Mouse (Mus musculus) lung, embryonic 15.5 days (tissue): ENCODE data around the gene Scube1. TPM values are rescaled to one million over a fixed set of nuclear protein-coding genes. Genes with fewer than 3 reads are reported as not detected.

ENCODE experiments used
- ATAC-seq: fragments of 200-750 bp; cut with Nextera tagmentation; 2 replicates; pipeline ENCODE4 v1.8.0; 2017; ENCODE audit warnings: moderate number of reproducible peaks, borderline replicate concordance; ENCODE audit not compliant: low FRiP score, low TSS enrichment; ENCODE audit errors: extremely low read depth
- H3K27ac ChIP-seq: fragments of 300-500 bp; sonication (generic); 2 replicates; pipeline ENCODE4 v1.5.1; 2015; ENCODE audit warnings: moderate library complexity, mild to moderate bottlenecking, inconsistent platforms
- H3K27me3 ChIP-seq: fragments of 300-500 bp; sonication (generic); 2 replicates; pipeline ENCODE4 v1.6.1; 2015; ENCODE audit warnings: inconsistent platforms
- H3K36me3 ChIP-seq: fragments of 300-500 bp; sonication (generic); 2 replicates; pipeline ENCODE4 v1.6.1; 2015; ENCODE audit warnings: inconsistent platforms
- H3K4me1 ChIP-seq: fragments of 300-500 bp; sonication (generic); 2 replicates; pipeline ENCODE4 v1.6.1; 2015; ENCODE audit warnings: inconsistent platforms
- H3K4me2 ChIP-seq: fragments of 300-500 bp; sonication (generic); 2 replicates; pipeline ENCODE4 v1.6.1; 2015; ENCODE audit warnings: inconsistent platforms, mild to moderate bottlenecking, moderate library complexity
- H3K4me3 ChIP-seq: fragments of 300-500 bp; sonication (generic); 2 replicates; pipeline ENCODE4 v1.5.1; 2015; ENCODE audit warnings: mild to moderate bottlenecking, inconsistent platforms
- H3K9ac ChIP-seq: fragments of 300-500 bp; sonication (generic); 2 replicates; pipeline ENCODE4 v1.6.1; 2015; ENCODE audit warnings: inconsistent platforms
- H3K9me3 ChIP-seq: fragments of 300-500 bp; sonication (generic); 2 replicates; pipeline ENCODE4 v1.6.1; 2016; ENCODE audit warnings: inconsistent platforms
- WGBS: fragments of 180-500 bp; shearing (Covaris S2); methylation state at CpG from one replicate; pipeline ENCODE4 v1.1.7; 2015; 5-methylcytosine and 5-hydroxymethylcytosine counted together
- polyA plus RNA-seq: library from polyadenylated mRNA; unstranded; fragments of >200 nt; fragmentation: Nextera tagmentation; extraction: Ambion mirVana; gene quantifications from 2 replicates; pipeline ENCODE4 v1.2.1, GENCODE M21; 2015

Gene Scube1
- polyA plus RNA-seq, 1 experiment from 2014 or later: 4.2 TPM

DNA sequence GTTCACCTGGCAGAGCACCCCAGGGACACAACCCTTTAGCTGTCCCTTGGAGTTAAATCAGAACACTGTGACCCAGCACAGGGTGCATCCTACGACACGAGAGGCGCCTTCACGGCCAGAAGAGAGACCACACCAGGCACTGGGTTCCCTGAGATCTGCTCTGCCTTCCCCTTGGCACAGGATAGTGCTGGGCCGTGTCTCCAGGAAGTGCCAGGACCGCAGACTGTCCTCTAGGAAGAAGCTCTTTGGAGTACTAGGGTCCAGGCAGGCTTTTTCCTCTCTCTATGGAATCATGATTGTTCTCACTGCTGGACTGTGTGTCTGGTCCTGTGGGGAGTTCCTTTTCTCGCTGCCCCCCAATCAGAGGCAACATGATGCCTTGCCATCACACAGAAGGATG, 44.5 kb downstream of the Scube1 start:
- H3K9ac ChIP-seq: no peak overlapping the region
- H3K27ac ChIP-seq: peak overlapping the region; percentile 35; the same call in 1 of the 2 replicates
- 65% methylated on average over 7 of the region's 7 CpGs for WGBS
- H3K4me1 ChIP-seq: peaks cover 45% of the 10 kb centered on the region
- H3K27me3 ChIP-seq: no peaks in the 10 kb centered on the region; the same call in 1 of the 2 replicates
- H3K36me3 ChIP-seq: no peaks in the 10 kb centered on the region
- H3K4me3 ChIP-seq: no peak overlapping the region
- no peaks in the 10 kb centered on the region for H3K9me3 ChIP-seq
- no peak for ATAC-seq
- H3K4me2 ChIP-seq: no peak overlapping the region

DNA sequence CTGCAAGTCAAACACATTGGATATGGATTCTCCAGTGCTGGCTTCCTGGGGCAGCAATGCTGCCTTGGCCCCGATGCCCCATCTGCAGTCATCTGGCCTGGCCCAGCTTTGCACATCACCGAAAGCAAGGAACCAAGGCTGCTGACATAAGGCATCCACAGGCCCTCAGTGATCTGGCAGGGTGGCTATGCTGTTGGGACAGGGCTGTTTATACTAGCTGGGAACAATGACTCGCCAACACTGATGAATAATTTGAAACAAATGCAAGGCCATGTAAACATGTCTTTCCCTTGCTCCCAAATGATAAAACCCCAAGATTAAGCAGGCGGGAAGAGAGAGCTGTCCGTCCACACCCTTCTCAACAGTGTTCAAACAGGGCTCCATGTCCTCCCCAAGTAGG, 45.1 kb downstream of the Scube1 start:
- no peaks in the 10 kb centered on the region for H3K9me3 ChIP-seq
- H3K4me2 ChIP-seq: no peak overlapping the region
- 34% methylated on average over 5 of the region's 5 CpGs for WGBS
- ATAC-seq: peak; percentile 44; the same call in 1 of the 2 replicates
- H3K36me3 ChIP-seq: no peaks in the 10 kb centered on the region
- H3K4me1 ChIP-seq: peaks cover 45% of the 10 kb centered on the region
- no peak overlapping the region for H3K4me3 ChIP-seq
- peak overlapping the region; percentile 35; the same call in 1 of the 2 replicates for H3K27ac ChIP-seq
- H3K27me3 ChIP-seq: no peaks in the 10 kb centered on the region; the same call in 1 of the 2 replicates
- H3K9ac ChIP-seq: no peak overlapping the region

DNA sequence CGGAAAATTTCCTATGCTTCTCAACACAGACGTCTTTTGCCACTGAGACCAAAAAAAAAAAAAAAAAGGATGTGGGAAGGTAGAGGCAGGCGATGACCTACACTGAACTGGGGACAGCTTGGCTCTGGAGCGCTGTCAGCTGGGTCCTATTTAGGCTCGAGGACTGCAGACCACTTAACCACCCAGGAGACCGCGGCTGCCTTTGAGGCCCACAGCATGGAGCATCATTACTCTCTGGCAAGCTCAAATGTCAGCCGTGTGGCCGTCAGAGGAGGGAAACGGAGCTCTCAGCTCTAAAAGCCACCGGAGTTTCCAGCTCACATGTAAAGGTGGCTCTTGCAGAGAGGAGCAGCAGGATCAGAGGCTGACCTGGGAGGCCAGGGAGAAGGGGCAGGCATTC, 46.2 kb downstream of the Scube1 start:
- Histone ChIP-seq H3K4me3 (no peak overlapping the region), H3K4me1 (peaks cover 44% of the 10 kb centered on the region), H3K27ac (no peak overlapping the region), H3K36me3 (no peaks in the 10 kb centered on the region), H3K27me3 (no peaks in the 10 kb centered on the region; the same call in 1 of the 2 replicates), H3K9me3 (no peaks in the 10 kb centered on the region), H3K9ac (no peak overlapping the region), H3K4me2 (no peak overlapping the region)
- 19% methylated on average over 11 of the region's 11 CpGs for WGBS
- ATAC-seq: no peak

DNA sequence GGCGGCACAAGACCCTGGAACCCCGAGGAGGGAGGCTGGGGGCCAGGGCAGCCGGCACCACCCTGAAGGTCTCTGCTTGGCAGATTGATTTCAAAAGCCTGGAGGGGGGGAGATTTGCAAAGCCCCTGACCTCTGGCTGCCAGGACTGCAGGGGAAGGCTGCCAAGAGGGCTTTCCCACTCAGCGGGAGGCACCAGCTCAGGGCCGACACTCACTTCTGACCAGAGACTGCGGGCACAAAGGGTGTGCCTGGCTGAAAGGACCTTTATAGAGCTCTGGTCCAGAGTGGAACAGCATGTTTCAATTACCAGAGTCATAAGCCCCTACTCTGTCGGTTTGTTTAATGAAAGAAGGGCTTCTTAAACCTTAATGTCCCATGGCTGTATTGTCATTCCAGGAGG, 46.7 kb downstream of the Scube1 start:
- no peak overlapping the region for H3K27ac ChIP-seq
- H3K4me1 ChIP-seq: peaks cover 39% of the 10 kb centered on the region
- ATAC-seq: no peak
- no peak overlapping the region for H3K9ac ChIP-seq
- H3K4me3 ChIP-seq: no peak overlapping the region
- 18% methylated on average over 7 of the region's 7 CpGs for WGBS
- no peak overlapping the region for H3K4me2 ChIP-seq
- no peaks in the 10 kb centered on the region; the same call in 1 of the 2 replicates for H3K27me3 ChIP-seq
- no peaks in the 10 kb centered on the region for H3K36me3 ChIP-seq
- no peaks in the 10 kb centered on the region for H3K9me3 ChIP-seq

DNA sequence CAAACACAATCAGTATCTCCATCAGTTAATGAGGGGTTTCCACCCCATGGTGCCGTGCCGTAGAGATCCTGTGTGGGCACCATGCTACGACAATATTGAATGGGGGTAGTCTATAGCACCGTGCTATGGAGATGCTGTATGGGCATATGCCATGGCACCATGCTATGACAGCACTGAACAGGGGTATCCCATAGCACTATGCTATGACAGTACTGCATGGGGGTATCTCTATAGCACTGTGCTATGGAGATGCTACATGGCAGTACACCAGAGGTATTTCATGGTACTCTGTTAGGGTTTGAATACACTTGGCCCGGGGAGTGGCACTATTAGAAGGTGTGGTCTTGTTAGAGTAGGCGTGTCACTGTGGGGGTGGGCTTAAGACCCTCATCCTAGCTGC, 47.7 kb downstream of the Scube1 start:
- H3K27ac ChIP-seq: no peak overlapping the region
- no peak overlapping the region for H3K4me3 ChIP-seq
- 92% methylated on average over 6 of the region's 6 CpGs for WGBS
- peaks cover 32% of the 10 kb centered on the region for H3K4me1 ChIP-seq
- H3K36me3 ChIP-seq: no peaks in the 10 kb centered on the region
- no peak overlapping the region for H3K9ac ChIP-seq
- H3K27me3 ChIP-seq: no peaks in the 10 kb centered on the region; the same call in 1 of the 2 replicates
- H3K4me2 ChIP-seq: no peak overlapping the region
- H3K9me3 ChIP-seq: no peaks in the 10 kb centered on the region
- ATAC-seq: no peak

DNA sequence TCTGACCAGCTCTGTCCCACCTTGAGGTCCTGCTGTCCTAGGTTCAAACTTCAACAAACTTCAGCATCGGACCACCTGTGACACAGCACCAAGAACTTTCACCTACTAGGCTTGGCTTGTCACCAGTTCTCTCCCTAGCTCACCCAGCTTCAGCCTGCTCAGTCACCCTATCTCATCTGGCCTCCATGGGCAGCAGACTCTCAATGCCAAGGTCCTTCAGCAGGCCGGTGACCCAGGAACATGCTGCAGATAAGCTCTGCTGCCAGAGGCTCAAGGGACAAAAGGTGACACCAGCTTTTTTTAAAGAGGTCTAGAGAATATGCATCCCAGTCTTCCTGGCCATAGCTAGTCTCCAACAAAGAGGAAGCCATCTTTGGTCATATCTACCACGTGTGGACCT, 48.5 kb downstream of the Scube1 start:
- no peaks in the 10 kb centered on the region for H3K36me3 ChIP-seq
- H3K9me3 ChIP-seq: no peaks in the 10 kb centered on the region
- no peak overlapping the region for H3K4me3 ChIP-seq
- no peak overlapping the region for H3K4me2 ChIP-seq
- peaks cover 3% of the 10 kb centered on the region; the same call in 1 of the 2 replicates for H3K27me3 ChIP-seq
- ATAC-seq: no peak
- 87% methylated on average over 3 of the region's 3 CpGs for WGBS
- H3K27ac ChIP-seq: no peak overlapping the region
- peaks cover 32% of the 10 kb centered on the region for H3K4me1 ChIP-seq
- H3K9ac ChIP-seq: no peak overlapping the region

DNA sequence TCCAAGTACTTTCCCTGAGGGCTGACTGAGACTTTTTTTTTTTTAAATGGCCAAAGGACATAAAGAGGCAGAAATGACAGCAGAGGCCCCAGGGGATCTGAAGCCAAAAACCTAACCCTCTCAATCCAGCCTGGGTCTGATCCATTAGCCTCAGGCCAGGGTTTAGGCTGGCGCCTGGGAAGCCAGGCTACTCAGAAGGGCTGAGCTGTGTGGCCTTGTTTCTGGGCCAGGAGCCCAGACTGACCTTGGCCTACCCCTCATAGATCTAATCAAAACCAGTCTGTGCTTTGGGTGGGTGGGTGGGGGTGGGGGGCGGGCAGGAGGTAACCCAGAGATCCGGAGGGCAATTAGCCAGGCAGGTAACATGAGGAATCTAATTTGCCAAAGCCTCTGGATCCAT, 51.2 kb downstream of the Scube1 start:
- ATAC-seq: no peak

DNA sequence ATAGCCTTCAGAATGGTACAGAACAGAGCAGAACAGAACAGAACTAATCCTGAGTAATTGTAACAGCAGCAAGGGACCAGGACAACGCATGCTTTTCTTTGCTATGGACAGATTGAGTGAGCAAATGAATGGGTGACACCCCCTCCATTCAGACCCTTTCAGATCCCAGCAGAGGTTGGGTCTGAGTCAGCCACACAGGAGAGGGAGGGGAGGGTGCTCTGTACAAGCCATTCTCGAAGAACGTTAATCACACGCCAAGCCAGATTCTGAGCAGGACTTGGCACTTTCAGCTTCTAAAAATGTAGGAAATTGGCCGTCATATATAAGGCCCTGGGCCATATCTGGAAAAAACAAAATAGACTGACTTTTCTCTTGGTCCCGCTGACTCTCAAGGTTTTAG, 57.3 kb downstream of the Scube1 start:
- no peaks in the 10 kb centered on the region for H3K4me1 ChIP-seq
- no peak overlapping the region for H3K4me3 ChIP-seq
- no peak overlapping the region for H3K4me2 ChIP-seq
- ATAC-seq: no peak
- WGBS: 47% methylated on average over 6 of the region's 6 CpGs
- H3K36me3 ChIP-seq: no peaks in the 10 kb centered on the region
- H3K27me3 ChIP-seq: 0 out of 2 replicates have a peak, but pooled peaks cover 3% of the 10 kb centered on the region
- no peak overlapping the region for H3K9ac ChIP-seq
- H3K27ac ChIP-seq: no peak overlapping the region
- H3K9me3 ChIP-seq: no peaks in the 10 kb centered on the region

More for the DNA sequence above, 51.2 kb downstream of the Scube1 start:
- Histone ChIP-seq H3K36me3 (no peaks in the 10 kb centered on the region), H3K9ac (no peak overlapping the region), H3K4me2 (no peak overlapping the region), H3K9me3 (no peaks in the 10 kb centered on the region), H3K4me1 (peaks cover 12% of the 10 kb centered on the region), H3K27me3 (peaks cover 3% of the 10 kb centered on the region; the same call in 1 of the 2 replicates), H3K4me3 (no peak overlapping the region), H3K27ac (no peak overlapping the region)
- 81% methylated on average over 3 of the region's 3 CpGs for WGBS

DNA sequence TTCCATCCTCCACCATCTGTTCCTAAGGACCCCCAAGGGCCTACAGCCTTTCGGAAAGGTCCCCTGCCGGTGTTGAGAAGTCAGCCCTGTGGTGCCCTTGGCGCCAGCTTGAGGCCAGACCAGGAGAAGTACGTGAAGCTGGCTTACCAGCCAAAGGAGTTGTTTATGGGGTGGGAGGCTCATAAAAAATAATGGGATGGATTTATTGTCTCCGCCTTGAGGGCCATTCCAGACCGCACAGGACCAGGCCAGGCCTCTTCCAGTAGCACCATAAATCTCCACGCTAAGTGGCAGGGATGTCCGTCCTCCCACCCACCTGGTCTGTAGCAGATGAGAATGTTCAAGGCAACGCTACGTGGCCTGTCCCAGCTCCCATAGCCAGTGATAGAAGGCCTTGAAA, 58.4 kb downstream of the Scube1 start:
- Histone ChIP-seq H3K27ac (no peak overlapping the region), H3K9ac (no peak overlapping the region), H3K4me1 (no peaks in the 10 kb centered on the region), H3K9me3 (no peaks in the 10 kb centered on the region), H3K4me2 (no peak overlapping the region), H3K36me3 (no peaks in the 10 kb centered on the region), H3K4me3 (no peak overlapping the region), H3K27me3 (0 out of 2 replicates have a peak, but pooled peaks cover under 1% of the 10 kb centered on the region)
- no peak for ATAC-seq
- 80% methylated on average over 10 of the region's 10 CpGs for WGBS

DNA sequence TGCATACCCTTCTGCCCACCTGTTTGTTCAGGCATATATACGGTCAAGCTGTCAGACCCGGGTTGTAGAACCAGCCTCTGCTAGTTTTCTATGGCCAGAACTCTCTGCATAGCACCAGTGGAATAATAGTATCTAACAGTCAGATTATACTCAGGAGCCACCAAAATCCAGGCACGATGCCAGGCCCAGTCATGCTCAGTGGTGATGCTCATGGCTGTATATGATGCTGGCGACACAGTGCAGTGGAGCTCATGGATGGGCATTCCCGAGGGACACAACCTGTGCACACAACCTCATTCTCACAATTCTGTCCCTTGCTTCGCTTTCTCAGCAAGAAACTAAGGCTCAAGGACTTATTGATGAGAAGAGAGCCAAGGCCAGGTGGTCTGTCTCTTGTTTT, 58.8 kb downstream of the Scube1 start:
- WGBS: 81% methylated on average over 6 of the region's 6 CpGs
- no peaks in the 10 kb centered on the region for H3K9me3 ChIP-seq
- ATAC-seq: no peak

DNA sequence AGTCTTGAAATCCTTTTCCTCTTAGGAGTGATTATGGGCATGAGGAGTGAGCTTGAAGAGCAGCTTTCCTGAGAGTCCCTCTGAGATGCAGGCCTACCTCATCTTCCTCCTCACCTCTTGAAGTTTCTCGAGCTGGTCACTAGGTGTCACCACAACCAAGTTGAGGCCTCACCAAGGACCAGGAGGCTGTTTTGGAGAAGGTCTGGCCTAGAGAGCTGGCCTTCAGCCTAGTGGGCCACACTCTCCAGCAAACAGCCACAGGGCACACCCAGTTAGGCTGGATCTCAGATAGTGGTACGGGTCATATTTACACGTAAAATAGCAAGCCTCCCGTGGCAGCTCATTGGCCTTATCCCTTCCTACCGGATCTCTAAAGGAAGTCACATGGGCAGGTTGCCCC, 60.1 kb downstream of the Scube1 start:
- Histone ChIP-seq H3K9me3 (no peaks in the 10 kb centered on the region), H3K4me3 (no peak overlapping the region), H3K4me2 (no peak overlapping the region), H3K9ac (no peak overlapping the region), H3K27me3 (peaks cover 3% of the 10 kb centered on the region; the same call in 1 of the 2 replicates), H3K4me1 (no peaks in the 10 kb centered on the region), H3K36me3 (no peaks in the 10 kb centered on the region), H3K27ac (no peak overlapping the region)
- ATAC-seq: no peak; the same call in 1 of the 2 replicates
- WGBS: 45% methylated on average over 5 of the region's 5 CpGs

More for the DNA sequence above, 58.8 kb downstream of the Scube1 start:
- Histone ChIP-seq H3K4me3 (no peak overlapping the region), H3K4me2 (no peak overlapping the region), H3K27ac (no peak overlapping the region), H3K9ac (no peak overlapping the region), H3K27me3 (no peaks in the 10 kb centered on the region), H3K4me1 (no peaks in the 10 kb centered on the region), H3K36me3 (no peaks in the 10 kb centered on the region)

DNA sequence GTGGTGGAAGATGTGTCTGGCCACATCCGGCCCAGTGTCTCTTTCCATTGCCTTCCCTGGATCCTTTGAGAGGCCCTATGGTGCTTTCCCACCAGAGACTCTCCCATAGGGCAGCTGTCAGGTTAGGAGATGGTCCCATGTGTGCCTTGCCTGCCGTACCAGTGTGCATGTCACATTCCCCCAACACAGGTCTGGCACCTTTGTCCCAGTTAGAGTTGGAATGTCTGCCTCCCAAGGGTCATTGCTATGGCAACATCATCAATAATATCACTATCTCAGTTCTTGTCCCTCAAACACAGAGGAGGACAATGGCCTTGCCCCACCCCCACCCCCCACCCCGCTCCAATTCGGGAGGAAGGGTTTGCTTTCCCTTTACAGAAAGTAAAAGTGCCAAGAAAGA, 61.8 kb downstream of the Scube1 start:
- no peak for ATAC-seq
- no peak overlapping the region for H3K9ac ChIP-seq
- no peaks in the 10 kb centered on the region for H3K9me3 ChIP-seq
- H3K4me2 ChIP-seq: no peak overlapping the region
- peaks cover 3% of the 10 kb centered on the region; the same call in 1 of the 2 replicates for H3K27me3 ChIP-seq
- no peaks in the 10 kb centered on the region for H3K36me3 ChIP-seq
- 33% methylated on average over 4 of the region's 4 CpGs for WGBS
- H3K4me1 ChIP-seq: no peaks in the 10 kb centered on the region
- no peak overlapping the region for H3K4me3 ChIP-seq
- H3K27ac ChIP-seq: no peak overlapping the region

DNA sequence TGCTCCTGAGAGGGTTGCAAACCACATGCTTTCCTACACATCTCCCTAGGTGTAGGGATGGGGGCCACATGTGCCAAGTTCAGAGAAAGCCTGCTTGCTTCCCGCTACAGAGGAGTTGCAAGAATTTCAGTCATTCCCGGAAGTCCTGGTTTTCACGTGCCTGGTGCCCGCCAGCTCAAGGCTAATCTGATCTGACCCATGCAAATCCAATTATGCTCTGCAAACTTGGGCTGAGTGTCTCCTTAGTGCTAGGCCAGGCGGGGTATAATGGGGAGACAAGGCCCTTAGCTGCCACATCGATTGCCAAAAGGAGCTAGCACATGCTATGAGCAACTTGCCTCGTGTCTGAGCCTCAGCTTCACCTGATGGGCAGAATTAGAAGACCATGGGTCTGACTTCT, 62.7 kb downstream of the Scube1 start:
- no peak for ATAC-seq
- no peak overlapping the region for H3K27ac ChIP-seq

More for the DNA sequence above, 62.7 kb downstream of the Scube1 start:
- Histone ChIP-seq H3K4me2 (no peak overlapping the region), H3K9me3 (no peaks in the 10 kb centered on the region), H3K27me3 (peaks cover 3% of the 10 kb centered on the region; the same call in 1 of the 2 replicates), H3K4me1 (no peaks in the 10 kb centered on the region), H3K9ac (no peak overlapping the region), H3K36me3 (no peaks in the 10 kb centered on the region), H3K4me3 (no peak overlapping the region)
- 58% methylated on average over 7 of the region's 7 CpGs for WGBS
